Mouse (Mus musculus) hematopoietic stem cell, adult 5-6 weeks (primary cell): ENCODE results near the gene Ide. TPM values are rescaled to one million over a fixed set of nuclear protein-coding genes. Genes with fewer than 3 reads are reported as not detected.
"Not testable (repeated sequence)": the region's sequence is repeated elsewhere in the genome, so short reads cannot be mapped to it uniquely, and the experiment has no call there.

Experiments used
- ATAC-seq, 2 experiments: fragments of 125-278 bp in 1 of 2; replicated peaks in 1 of 2; 2 replicates each; pipeline ENCODE4 v1.8.0; 2016 to 2017; ENCODE audit warnings: inconsistent platforms in 2 of 2, mild to moderate bottlenecking in 2 of 2, moderate number of reproducible peaks in 2 of 2, low read depth in 1 of 2, moderate TSS enrichment in 1 of 2; ENCODE audit not compliant: low FRiP score in 2 of 2, poor library complexity in 2 of 2, severe bottlenecking in 2 of 2, insufficient read depth in 1 of 2, low TSS enrichment in 1 of 2
- total RNA-seq: library from RNA; stranded (forward); fragments of 172-1452, 232-1000 nt; gene quantifications from 2 replicates; pipeline ENCODE4 v1.2.3, GENCODE M21; 2017

Ide gene
- total RNA-seq, 1 experiment from 2014 or later, result 129 TPM

- no peak for ATAC-seq
Observed at GRCm38 (mm10) chr19:37241201-37241600, 96.5 kb downstream of the Ide start.

DNA sequence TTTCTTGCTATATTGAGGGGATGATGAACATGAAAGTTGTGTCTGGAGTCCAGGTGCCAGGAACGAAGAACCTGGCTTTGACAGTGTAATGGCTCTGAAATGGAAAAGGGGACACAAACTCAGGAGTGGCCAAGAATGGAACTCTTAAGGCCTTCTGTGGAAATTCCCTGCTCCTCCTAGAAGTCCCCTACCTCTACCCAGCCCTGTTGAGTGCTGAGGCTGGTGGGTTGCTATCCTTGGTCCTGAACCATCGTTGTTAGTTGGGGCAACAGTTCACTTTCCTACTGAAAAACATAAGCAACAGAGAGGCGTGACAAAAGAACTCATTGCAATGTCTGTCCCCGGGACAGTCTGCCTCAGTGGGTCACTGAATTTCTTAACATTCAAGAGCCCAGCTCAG is 98.6 kb downstream of the Ide start:
- no peak for ATAC-seq

- ATAC-seq, result no peak
Observed at GRCm38 (mm10) chr19:37238651-37239050, 99.0 kb downstream of the Ide start.

- peak; percentile 19 to 23; a peak in 1 of 4 replicates for ATAC-seq
Observed at GRCm38 (mm10) chr19:37237712-37238437, 99.8 kb downstream of the Ide start.

DNA sequence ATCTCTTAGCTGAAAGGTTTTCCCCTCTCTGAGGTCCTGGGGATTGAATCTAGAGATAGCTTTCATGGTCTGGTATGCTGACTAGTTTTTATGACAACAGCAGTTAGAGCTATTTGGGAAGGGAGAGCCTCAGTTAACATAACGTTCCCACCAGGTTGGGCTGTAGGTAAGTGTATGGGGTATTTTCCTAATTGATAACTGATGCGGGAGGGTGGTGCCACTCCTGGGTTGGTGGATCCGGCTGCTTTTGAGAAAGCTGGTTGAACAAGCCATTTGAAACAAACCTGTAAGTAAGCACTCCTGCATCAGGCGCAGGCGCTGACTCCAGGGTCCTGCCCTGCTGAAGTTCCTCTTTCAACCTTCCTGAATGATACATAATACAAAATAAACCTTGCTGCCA is 100.3 kb downstream of the Ide start:
- ATAC-seq, result 0 out of 4 replicates have a peak, but pooled peaks of 1 of the 2 experiments have one; percentile 25

- ATAC-seq, result no peak
Observed at GRCm38 (mm10) chr19:37235818-37236217, 101.8 kb downstream of the Ide start.

DNA sequence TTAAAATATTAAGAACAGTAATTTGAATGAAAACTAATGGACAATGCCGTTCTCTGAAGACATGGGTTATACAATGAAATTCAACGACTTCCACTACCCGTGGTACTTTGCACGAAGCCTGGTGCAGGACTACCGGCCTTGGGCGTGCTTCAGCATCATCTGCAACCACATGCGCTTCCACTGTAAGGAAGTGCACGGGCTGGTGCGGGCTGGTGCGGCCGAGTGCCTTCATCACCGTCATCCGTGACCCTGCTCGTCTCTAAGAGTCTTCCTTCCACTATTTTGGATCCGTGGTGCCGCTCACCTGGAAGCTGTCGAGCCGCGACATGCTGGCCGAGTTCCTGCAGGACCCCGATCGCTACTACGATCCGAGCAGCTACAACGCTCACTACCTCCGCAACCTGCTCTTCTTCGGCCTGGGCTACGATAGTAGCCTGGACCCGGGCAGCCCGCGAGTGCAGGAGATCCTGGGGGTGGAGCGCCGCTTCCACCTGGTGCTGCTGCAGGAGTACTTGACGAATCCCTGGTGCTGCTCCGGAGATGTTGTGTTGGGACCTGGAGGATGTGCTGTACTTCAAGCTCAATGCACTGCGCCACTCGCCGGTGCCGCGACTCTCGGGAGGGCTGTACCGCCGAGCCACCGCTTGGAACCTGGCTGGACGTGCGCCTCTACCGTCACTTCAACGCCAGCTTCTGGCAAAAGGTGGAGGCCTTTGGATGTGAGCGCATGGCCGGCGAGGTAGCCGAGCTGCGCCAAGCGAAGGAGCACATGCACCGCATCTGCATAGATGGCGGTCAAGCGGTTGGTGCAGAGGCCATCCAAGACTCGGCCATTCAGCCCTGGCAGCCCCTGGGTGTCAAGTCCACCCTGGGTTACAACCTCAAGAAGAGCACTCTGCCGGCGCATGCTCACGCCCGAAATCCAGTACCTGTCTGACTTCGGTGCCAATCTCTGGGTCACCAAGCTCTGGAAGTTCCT is 103.8 kb downstream of the Ide start:
- peak in 1 of 2 experiments; percentile 57; a peak in 3 of 4 replicates for ATAC-seq

- not testable (repeated sequence) for ATAC-seq
Observed at GRCm38 (mm10) chr19:37232598-37232997, 105.1 kb downstream of the Ide start.

DNA sequence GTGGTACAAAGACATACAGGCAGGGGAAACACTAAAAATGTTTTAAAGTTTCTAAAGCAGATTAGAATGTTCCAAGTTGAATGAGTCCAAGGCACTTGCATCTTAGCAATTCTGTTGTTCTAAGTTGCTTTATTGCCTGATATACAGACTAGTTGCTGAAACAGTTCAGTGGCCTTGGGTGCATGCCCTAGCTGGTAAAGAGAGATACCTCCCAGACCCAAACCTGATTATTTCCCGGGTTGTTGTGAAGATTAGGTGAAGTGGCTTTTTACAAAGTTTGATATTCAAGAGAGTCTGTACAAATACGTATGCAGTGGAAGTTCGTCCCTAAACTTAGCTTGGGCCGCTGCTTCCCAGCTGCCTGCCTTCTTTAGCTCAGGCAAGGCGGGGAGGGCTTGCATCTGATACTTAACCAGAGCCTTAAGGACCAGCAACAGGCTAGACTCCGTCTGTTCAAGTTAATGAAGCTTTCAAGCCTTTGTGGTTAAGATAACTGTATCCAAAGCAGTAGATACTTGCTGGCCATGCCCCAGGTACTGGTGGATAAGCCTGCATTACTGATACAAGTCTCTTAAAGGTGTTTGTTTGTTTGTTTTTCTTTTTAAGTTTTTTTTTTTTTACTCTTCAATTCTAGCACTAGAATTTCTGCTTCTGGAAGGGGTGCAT is 112.3 kb downstream of the Ide start:
- ATAC-seq, result no peak

Other genes starting within 250 kb of the Ide start
- gene March5, start 130.3 kb downstream of the Ide start, total RNA-seq, result 72.2 and 97.6 TPM in 2 replicates
- gene Cpeb3, start 129.3 kb downstream of the Ide start, total RNA-seq, result 0.40 and 0.44 TPM in 2 replicates
- 133 and 160 TPM in 2 replicates for gene Kif11, start 38.6 kb upstream of the Ide start, total RNA-seq
- 61.1 and 65.7 TPM in 2 replicates for gene Hhex, start 97.0 kb upstream of the Ide start, total RNA-seq
- 101 and 116 TPM in 2 replicates for gene Exoc6, start 212.6 kb upstream of the Ide start, total RNA-seq